Mouse (Mus musculus) heart, postnatal 0 days (tissue): ENCODE measurements around the gene Cacng8. TPM values are rescaled to one million over a fixed set of nuclear protein-coding genes. Genes with fewer than 3 reads are reported as not detected.

ENCODE experiments used
- ATAC-seq: fragments of 200-750 bp; cut with Nextera tagmentation; 2 replicates; pipeline ENCODE4 v1.8.0; 2017; ENCODE audit warnings: low read depth, moderate number of reproducible peaks, moderate library complexity; ENCODE audit not compliant: insufficient read depth
- DNase-seq: peaks from one replicate; pipeline ENCODE4 v3.0.0-alpha.2; 2016; ENCODE audit warnings: low spot score
- H3K27ac ChIP-seq: fragments of 300-500 bp; sonication (generic); 2 replicates; pipeline ENCODE4 v1.5.1; 2014; ENCODE audit warnings: low read depth, mild to moderate bottlenecking
- H3K27me3 ChIP-seq: fragments of 300-500 bp; sonication (generic); 2 replicates; pipeline ENCODE4 v1.6.1; 2014; ENCODE audit warnings: low read length, mixed read lengths; ENCODE audit not compliant: control insufficient read depth, insufficient read depth
- H3K36me3 ChIP-seq: fragments of 300-500 bp; sonication (generic); replicated peaks from 2 replicates; pipeline ENCODE4 v1.6.1; 2014; ENCODE audit warnings: low read length, mixed read lengths; ENCODE audit not compliant: control insufficient read depth, insufficient read depth
- H3K4me1 ChIP-seq: fragments of 300-500 bp; sonication (generic); 2 replicates; pipeline ENCODE4 v1.6.1; 2014; ENCODE audit warnings: antibody characterized with exemption; ENCODE audit not compliant: control insufficient read depth, insufficient read depth
- H3K4me2 ChIP-seq: fragments of 300-500 bp; sonication (generic); 2 replicates; pipeline ENCODE4 v1.6.1; 2014; ENCODE audit warnings: low read depth, mild to moderate bottlenecking, low read length, moderate library complexity
- H3K4me3 ChIP-seq: fragments of 300-500 bp; sonication (generic); 2 replicates; pipeline ENCODE4 v1.5.1; 2014; ENCODE audit warnings: low read depth, low read length
- H3K9ac ChIP-seq: fragments of 300-500 bp; sonication (generic); replicated peaks from 2 replicates; pipeline ENCODE4 v1.6.1; 2014; ENCODE audit warnings: low read depth, low read length, mixed read lengths
- H3K9me3 ChIP-seq: fragments of 300-500 bp; sonication (generic); replicated peaks from 2 replicates; pipeline ENCODE4 v1.6.1; 2016; ENCODE audit warnings: low read length; ENCODE audit not compliant: control insufficient read depth
- CTCF ChIP-seq: IDR thresholded peaks from 2 replicates; pipeline ENCODE4 v1.5.1; 2016; ENCODE audit warnings: antibody characterized with exemption, control low read depth, low read depth
- EP300 ChIP-seq: IDR thresholded peaks from 2 replicates; pipeline ENCODE4 v1.6.1; 2016; ENCODE audit warnings: antibody characterized with exemption, low read depth
- WGBS: fragments of 180-500 bp; shearing (Covaris S2); extraction: QIAGEN DNeasy Blood & Tissue Kit; methylation state at CpG from one replicate; pipeline ENCODE4 v1.1.7; 2014; 5-methylcytosine and 5-hydroxymethylcytosine counted together
- polyA plus RNA-seq: library from polyadenylated mRNA; unstranded; fragments of >200 nt; fragmentation: Nextera tagmentation; extraction: Ambion mirVana; gene quantifications from 2 replicates; pipeline ENCODE4 v1.2.1, GENCODE M21; 2015
- total RNA-seq: library from RNA; depleted of rRNA; stranded (reverse); fragments of >200 nt; gene quantifications from 2 replicates; pipeline ENCODE4 v1.2.3, GENCODE M21; 2014; ENCODE audit warnings: low replicate concordance; rRNA removed

Cacng8 gene
- total RNA-seq: not detected in 2 replicates
- not detected in 2 replicates for polyA plus RNA-seq

DNA sequence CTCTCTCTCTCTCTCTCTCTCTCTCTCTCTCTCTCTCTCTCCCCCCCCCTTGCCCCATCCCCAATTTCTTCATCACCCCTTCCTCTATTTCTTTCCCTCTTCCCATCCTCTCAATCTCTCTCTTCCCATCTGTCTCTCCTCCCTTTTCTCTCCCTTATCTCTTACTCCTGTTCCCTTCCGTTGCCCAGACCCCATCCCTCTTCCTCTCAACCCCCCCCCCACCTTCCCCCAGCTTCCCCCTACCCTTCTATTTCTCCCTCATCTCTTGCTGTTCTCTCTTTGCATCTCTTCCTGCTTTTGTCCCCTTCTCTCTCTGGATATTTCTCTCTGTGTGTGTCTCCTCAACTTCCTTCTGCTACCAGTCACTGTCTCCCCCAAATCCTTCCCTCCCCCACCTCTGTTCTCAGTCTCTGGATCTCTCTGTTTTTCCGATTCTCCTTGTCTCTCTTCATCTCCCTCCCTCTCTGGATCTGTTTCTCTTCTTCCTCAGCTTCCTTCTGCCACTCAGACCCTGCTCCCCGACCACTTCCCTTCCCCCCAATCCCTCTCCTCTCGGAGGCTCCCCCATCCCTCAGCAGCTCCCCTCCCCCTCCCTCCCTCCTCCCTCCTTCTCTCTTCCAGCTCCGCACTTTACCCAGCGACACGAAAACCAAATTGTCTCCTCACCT is at the start of gene Cacng8:
TSS of gene Cacng8 (plus strand) at position 271 of the 668 bp plus-strand sequence.
- WGBS: 0% methylated on average over 6 of the region's 7 CpGs
- DNase-seq (no peak), ATAC-seq (no peak)
- no peaks in the 10 kb centered on the region for H3K27me3 ChIP-seq
- H3K36me3 ChIP-seq: no peaks in the 10 kb centered on the region
- H3K4me1 ChIP-seq: no peaks in the 10 kb centered on the region
- H3K4me2 ChIP-seq: peak within 1 kb of the TSS; percentile 40
- H3K27ac ChIP-seq: no peak within 1 kb of the TSS
- TF ChIP-seq EP300 (no peak), CTCF (no peak)
- H3K4me3 ChIP-seq: no peak within 1 kb of the TSS
- H3K9me3 ChIP-seq: no peaks in the 10 kb centered on the region
- H3K9ac ChIP-seq: no peak within 1 kb of the TSS

DNA sequence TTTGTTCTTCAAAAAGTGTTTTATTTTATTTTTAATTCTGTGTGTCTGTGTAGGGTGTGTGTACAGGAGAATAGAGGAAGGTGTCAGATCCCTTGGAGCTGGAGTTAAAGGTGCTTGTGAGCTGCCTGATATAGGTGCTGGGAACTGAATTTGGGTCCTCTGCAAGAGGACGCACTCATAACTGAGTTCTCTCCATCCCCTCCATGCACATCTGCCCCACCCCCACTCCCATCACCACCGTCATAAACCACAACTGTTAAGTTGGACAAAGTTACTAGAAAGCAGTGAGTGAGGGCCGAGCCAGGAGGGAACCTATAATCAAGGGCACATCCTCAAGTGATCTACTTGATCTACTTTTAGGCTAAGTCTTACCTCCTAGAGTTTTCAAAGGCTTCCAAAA is 46.6 kb upstream of the Cacng8 start:
- H3K4me1 ChIP-seq: no peaks in the 10 kb centered on the region
- no peak overlapping the region for H3K27ac ChIP-seq
- H3K4me3 ChIP-seq: no peak overlapping the region
- H3K9me3 ChIP-seq: no peaks in the 10 kb centered on the region
- no peak overlapping the region for H3K4me2 ChIP-seq
- H3K27me3 ChIP-seq: no peaks in the 10 kb centered on the region
- DNase-seq (no peak), ATAC-seq (no peak)
- H3K36me3 ChIP-seq: no peaks in the 10 kb centered on the region
- TF ChIP-seq EP300 (no peak), CTCF (no peak)
- 91% methylated on average over 3 of the region's 3 CpGs for WGBS
- no peak overlapping the region for H3K9ac ChIP-seq

DNA sequence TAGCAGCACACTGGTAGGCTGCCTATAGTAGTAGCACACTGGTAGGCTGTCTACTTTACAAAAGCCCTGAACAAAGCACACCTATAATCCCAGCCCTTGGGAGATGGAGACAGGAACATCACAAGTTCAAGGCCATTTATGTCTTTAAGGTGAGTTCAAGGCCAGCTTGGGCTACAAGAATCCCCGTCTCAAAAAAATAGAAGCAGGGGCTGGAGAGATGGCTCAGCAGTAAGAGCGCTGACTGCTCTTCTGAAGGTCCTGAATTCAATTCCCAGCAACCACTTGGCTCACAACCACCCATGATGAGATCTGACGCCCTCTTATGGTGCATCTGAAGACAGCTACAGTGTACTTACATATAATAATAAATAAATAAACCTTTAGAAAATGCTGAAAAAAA is 45.2 kb upstream of the Cacng8 start:
- H3K9me3 ChIP-seq: no peaks in the 10 kb centered on the region
- 83% methylated on average over 3 of the region's 3 CpGs for WGBS
- DNase-seq: no peak
- no peak overlapping the region for H3K4me3 ChIP-seq
- H3K9ac ChIP-seq: no peak overlapping the region
- H3K36me3 ChIP-seq: no peaks in the 10 kb centered on the region
- H3K4me2 ChIP-seq: no peak overlapping the region
- H3K27ac ChIP-seq: no peak overlapping the region
- no peak for ATAC-seq
- no peaks in the 10 kb centered on the region for H3K27me3 ChIP-seq
- TF ChIP-seq EP300: no peak
- TF ChIP-seq CTCF: no peak
- no peaks in the 10 kb centered on the region for H3K4me1 ChIP-seq

DNA sequence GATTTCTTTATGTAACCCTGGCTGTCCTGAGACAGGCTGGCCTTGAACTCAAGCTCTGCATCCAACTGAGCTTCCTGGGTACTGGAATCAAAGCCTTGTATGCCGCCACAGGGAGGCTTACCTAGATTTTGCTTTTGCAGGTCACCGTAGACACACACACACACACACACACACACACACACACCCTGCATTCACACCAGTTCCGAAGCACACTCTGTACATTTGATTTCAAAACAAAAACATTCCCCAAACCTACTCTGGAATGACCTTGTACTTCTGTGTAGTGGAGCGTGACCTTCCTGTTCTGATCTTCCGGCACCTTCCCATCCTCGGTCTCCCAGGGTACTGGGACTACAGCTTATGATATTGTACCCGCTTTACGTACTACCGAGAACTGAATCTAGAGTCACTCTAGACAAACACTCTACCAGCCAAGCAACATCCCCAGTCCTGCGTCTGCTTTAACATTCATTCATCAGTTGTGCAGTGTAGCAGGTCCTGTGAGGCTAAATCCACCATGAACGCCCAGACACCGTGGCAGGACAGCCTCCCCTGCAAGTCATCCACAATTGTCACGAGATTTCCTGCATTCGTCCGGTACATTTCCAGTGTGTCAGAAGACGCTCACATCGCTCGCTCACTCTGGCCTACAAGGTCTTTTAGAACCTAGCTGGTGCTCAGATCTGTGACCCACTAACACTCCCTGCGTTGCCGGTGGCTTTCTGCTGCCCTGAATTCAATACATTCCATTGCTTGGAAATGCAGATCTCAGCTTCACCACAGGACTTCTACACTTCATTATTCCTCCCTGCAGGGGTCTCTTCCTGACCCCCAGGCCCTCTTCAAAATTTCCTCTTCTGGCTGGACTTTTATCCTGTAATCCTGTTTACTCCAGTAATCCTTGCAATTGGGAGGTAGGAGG is 42.9 kb upstream of the Cacng8 start:
- Histone ChIP-seq H3K4me3 (no peak overlapping the region), H3K9ac (no peak overlapping the region), H3K4me1 (no peaks in the 10 kb centered on the region), H3K36me3 (no peaks in the 10 kb centered on the region), H3K27ac (no peak overlapping the region), H3K4me2 (no peak overlapping the region), H3K27me3 (no peaks in the 10 kb centered on the region), H3K9me3 (no peaks in the 10 kb centered on the region)
- WGBS: 50% methylated on average over 20 of the region's 20 CpGs
- no peak for DNase-seq
- TF ChIP-seq EP300: no peak
- no peak for TF ChIP-seq CTCF
- no peak for ATAC-seq

DNA sequence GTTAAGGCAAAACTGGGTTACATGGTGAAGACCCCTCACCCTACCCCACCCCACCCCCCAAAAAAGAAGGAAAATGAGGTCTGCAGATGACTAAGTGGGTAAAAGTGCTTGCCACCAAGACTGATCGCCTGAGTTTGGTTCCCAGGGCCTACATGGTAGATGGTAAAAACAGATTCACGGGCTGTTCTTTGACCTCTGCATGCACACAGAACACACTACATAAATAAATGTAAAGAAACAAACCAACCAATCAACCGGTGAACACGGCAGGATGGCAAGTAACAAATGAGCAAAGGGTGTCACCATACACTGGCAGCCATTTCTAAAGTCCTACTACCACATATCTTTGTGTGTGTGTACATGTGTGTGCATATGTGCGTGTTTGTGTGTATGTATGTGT is 42.2 kb upstream of the Cacng8 start:
- H3K4me2 ChIP-seq: no peak overlapping the region
- no peaks in the 10 kb centered on the region for H3K9me3 ChIP-seq
- WGBS: 66% methylated on average over 5 of the region's 5 CpGs
- DNase-seq: no peak
- no peaks in the 10 kb centered on the region for H3K4me1 ChIP-seq
- H3K9ac ChIP-seq: no peak overlapping the region
- no peak for ATAC-seq
- no peak overlapping the region for H3K4me3 ChIP-seq
- no peaks in the 10 kb centered on the region for H3K36me3 ChIP-seq
- H3K27me3 ChIP-seq: no peaks in the 10 kb centered on the region
- H3K27ac ChIP-seq: no peak overlapping the region
- TF ChIP-seq CTCF: no peak
- TF ChIP-seq EP300: no peak
